Mouse (Mus musculus) hindbrain, postnatal 0 days (tissue): Measurements from ENCODE around the gene Chaf1b. TPM values are rescaled to one million over a fixed set of nuclear protein-coding genes. Genes with fewer than 3 reads are reported as not detected.

Experiments
- ATAC-seq: fragments of 200-750 bp; cut with Nextera tagmentation; 2 replicates; pipeline ENCODE4 v1.8.0; 2017; ENCODE audit warnings: mild to moderate bottlenecking, moderate TSS enrichment, moderate library complexity
- DNase-seq: peaks from one replicate; pipeline ENCODE4 v3.0.0-alpha.2; 2015; ENCODE audit warnings: low spot score
- H3K27ac ChIP-seq: fragments of 300-500 bp; sonication (generic); 2 replicates; pipeline ENCODE4 v1.5.1; 2014; ENCODE audit warnings: mild to moderate bottlenecking
- H3K27me3 ChIP-seq: fragments of 300-500 bp; sonication (generic); 2 replicates; pipeline ENCODE4 v1.6.1; 2014; ENCODE audit warnings: low read length, mixed read lengths; ENCODE audit not compliant: insufficient read depth
- H3K36me3 ChIP-seq: fragments of 300-500 bp; sonication (generic); 2 replicates; pipeline ENCODE4 v1.6.1; 2014; ENCODE audit warnings: low read length, mixed read lengths; ENCODE audit not compliant: insufficient read depth
- H3K4me1 ChIP-seq: fragments of 300-500 bp; sonication (generic); 2 replicates; pipeline ENCODE4 v1.6.1; 2014; ENCODE audit warnings: antibody characterized with exemption, low read length, mixed read lengths; ENCODE audit not compliant: insufficient read depth
- H3K4me2 ChIP-seq: fragments of 300-500 bp; sonication (generic); 2 replicates; pipeline ENCODE4 v1.6.1; 2014; ENCODE audit warnings: low read depth, mild to moderate bottlenecking, low read length, moderate library complexity, mixed read lengths
- H3K4me3 ChIP-seq: fragments of 300-500 bp; sonication (generic); 2 replicates; pipeline ENCODE4 v1.5.1; 2014; ENCODE audit warnings: low read length
- H3K9ac ChIP-seq: fragments of 300-500 bp; sonication (generic); replicated peaks from 2 replicates; pipeline ENCODE4 v1.6.1; 2014; ENCODE audit warnings: mild to moderate bottlenecking, low read length, moderate library complexity, mixed read lengths
- H3K9me3 ChIP-seq: fragments of 300-500 bp; sonication (generic); 2 replicates; pipeline ENCODE4 v1.6.1; 2016; ENCODE audit warnings: low read length, mixed read lengths
- CTCF ChIP-seq: IDR thresholded peaks from 2 replicates; pipeline ENCODE4 v1.5.1; 2016; ENCODE audit warnings: antibody characterized with exemption, control low read depth, low read depth
- WGBS: fragments of 180-500 bp; shearing (Covaris S2); extraction: QIAGEN DNeasy Blood & Tissue Kit; methylation state at CpG from one replicate; pipeline ENCODE4 v1.1.7; 2014; 5-methylcytosine and 5-hydroxymethylcytosine counted together
- polyA plus RNA-seq: library from polyadenylated mRNA; unstranded; fragments of >200 nt; fragmentation: Nextera tagmentation; extraction: Ambion mirVana; gene quantifications from 2 replicates; pipeline ENCODE4 v1.2.1, GENCODE M21; 2015
- total RNA-seq: library from RNA; depleted of rRNA; stranded (reverse); fragments of >200 nt; gene quantifications from 2 replicates; pipeline ENCODE4 v1.2.3, GENCODE M21; 2014; rRNA removed

Gene Chaf1b
- 9.3 and 11.4 TPM in 2 replicates for total RNA-seq
- polyA plus RNA-seq: 18.7 and 20.2 TPM in 2 replicates

DNA sequence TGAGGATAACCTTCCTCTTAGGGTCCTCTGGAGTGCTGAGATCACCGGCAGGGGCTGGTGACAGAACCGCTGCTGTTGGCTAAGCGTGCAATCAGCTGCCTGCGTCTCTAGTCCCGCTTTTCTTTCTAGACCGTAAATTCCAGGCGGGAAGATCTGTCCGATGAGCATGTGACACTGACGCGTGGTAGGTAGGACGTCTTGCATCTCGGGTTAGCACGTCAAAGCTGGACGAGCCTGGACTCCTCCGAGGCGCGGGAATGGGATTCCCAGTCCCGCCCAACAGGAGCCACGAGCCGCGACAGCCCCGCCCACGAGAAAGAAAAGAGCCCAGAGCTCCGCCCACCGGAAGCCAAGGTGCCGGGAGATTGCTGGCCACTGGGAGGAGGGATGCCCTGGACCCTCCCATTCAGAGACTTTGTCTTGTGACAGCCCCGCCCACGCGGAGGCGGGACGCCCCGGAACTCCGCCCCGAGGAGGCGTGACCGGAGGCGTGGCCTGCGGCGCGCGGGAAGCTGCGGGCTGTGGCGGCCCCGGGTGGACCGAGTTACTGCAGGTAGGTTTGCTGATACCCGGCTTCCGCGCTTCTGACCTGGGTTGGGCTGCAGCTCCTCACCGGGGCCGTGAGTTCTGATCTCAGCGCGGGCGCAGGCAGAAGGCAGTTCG, at the start of gene Chaf1b:
TSS of gene Chaf1b (plus strand) at position 479 of the 663 bp plus-strand sequence.
- ATAC-seq: peak; percentile 97
- Histone ChIP-seq H3K4me2 (peak within 1 kb of the TSS; percentile 78), H3K9ac (peak within 1 kb of the TSS; percentile 38), H3K27ac (no peak within 1 kb of the TSS), H3K27me3 (no peaks in the 10 kb centered on the region), H3K9me3 (no peaks in the 10 kb centered on the region), H3K4me1 (peaks cover 5% of the 10 kb centered on the region), H3K4me3 (peak within 1 kb of the TSS; percentile 60), H3K36me3 (no peaks in the 10 kb centered on the region)
- peak; percentile 31; the same call in 1 of the 2 replicates for TF ChIP-seq CTCF
- under 1% methylated on average over 51 of the region's 54 CpGs for WGBS
- peak; percentile 98 for DNase-seq

GRCm38 (mm10) chr16:93834076-93834475, 49.6 kb upstream of the Chaf1b start:
- Histone ChIP-seq H3K4me2 (peak overlapping the region; percentile 92; the same call in 1 of the 2 replicates), H3K27ac (no peak overlapping the region), H3K36me3 (no peaks in the 10 kb centered on the region), H3K4me3 (no peak overlapping the region), H3K9ac (no peak overlapping the region), H3K9me3 (no peaks in the 10 kb centered on the region), H3K4me1 (0 out of 2 replicates have a peak, but pooled peaks cover 7% of the 10 kb centered on the region), H3K27me3 (no peaks in the 10 kb centered on the region)
- DNase-seq (no peak), ATAC-seq (no peak)
- no peak for TF ChIP-seq CTCF
- 95% methylated on average over 2 of the region's 2 CpGs for WGBS

DNA sequence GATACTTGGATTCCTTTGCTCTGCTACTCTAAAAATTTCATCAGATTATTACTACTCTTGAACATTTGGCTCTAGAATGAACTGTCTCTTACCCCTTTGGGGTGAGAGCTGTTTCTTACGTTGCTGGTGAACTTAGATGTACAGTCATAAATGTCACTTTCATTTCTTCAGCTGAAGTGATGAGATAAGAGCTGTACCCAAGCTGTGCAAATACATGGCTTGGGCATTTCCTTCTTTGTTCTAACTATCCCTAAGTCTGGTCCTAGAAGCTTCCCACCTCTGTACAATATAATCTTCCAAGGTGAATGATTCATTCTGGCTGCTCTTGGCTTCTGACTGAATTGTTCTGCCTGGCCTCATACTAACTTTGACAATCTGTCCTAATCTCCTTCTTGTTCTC, 44.7 kb upstream of the Chaf1b start:
- DNase-seq (no peak), ATAC-seq (no peak)
- TF ChIP-seq CTCF: no peak
- Histone ChIP-seq H3K4me2 (no peak overlapping the region), H3K9ac (no peak overlapping the region), H3K4me3 (no peak overlapping the region), H3K27ac (no peak overlapping the region), H3K27me3 (no peaks in the 10 kb centered on the region), H3K9me3 (no peaks in the 10 kb centered on the region), H3K36me3 (no peaks in the 10 kb centered on the region), H3K4me1 (no peaks in the 10 kb centered on the region)
- WGBS: 100% methylated on average over 1 of the region's 1 CpGs

DNA sequence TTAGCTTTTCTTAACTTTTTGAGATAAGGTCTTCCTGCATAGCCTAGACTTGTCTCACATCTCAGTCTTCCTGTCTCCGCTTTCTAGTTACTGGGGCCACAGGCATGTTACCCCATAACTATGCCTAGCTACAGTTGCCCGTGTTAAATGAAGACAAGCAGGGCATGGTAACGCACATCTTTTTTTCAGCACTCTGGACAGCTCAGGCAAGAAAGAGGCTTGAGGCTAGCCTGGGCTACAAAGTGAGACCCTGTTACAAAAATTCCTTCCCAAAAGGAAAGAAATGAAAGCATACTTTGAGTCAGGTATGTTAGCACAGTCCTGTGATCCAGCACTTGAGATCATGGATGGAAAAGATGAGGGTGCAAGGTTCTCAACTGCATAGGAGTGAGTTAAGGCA, 33.2 kb upstream of the Chaf1b start:
- 98% methylated on average over 3 of the region's 3 CpGs for WGBS
- Histone ChIP-seq H3K9ac (no peak overlapping the region), H3K4me3 (no peak overlapping the region), H3K36me3 (peaks cover 40% of the 10 kb centered on the region; the same call in 1 of the 2 replicates), H3K27me3 (no peaks in the 10 kb centered on the region), H3K27ac (no peak overlapping the region), H3K4me1 (no peaks in the 10 kb centered on the region), H3K4me2 (no peak overlapping the region), H3K9me3 (no peaks in the 10 kb centered on the region)
- no peak for ATAC-seq
- no peak for TF ChIP-seq CTCF
- no peak for DNase-seq

GRCm38 (mm10) chr16:93859967-93860366, 23.7 kb upstream of the Chaf1b start:
- no peaks in the 10 kb centered on the region for H3K9me3 ChIP-seq
- no peak overlapping the region for H3K4me2 ChIP-seq
- H3K36me3 ChIP-seq: peaks cover 56% of the 10 kb centered on the region
- 86% methylated on average over 4 of the region's 4 CpGs for WGBS
- no peak for TF ChIP-seq CTCF
- no peak overlapping the region for H3K4me3 ChIP-seq
- DNase-seq (no peak), ATAC-seq (no peak)
- H3K27me3 ChIP-seq: no peaks in the 10 kb centered on the region
- no peak overlapping the region for H3K27ac ChIP-seq
- no peaks in the 10 kb centered on the region for H3K4me1 ChIP-seq
- no peak overlapping the region for H3K9ac ChIP-seq

- H3K36me3 ChIP-seq: peaks cover 59% of the 10 kb centered on the region
- H3K27ac ChIP-seq: no peak overlapping the region
- no peak for DNase-seq
- H3K27me3 ChIP-seq: no peaks in the 10 kb centered on the region
- no peaks in the 10 kb centered on the region for H3K4me1 ChIP-seq
- H3K9ac ChIP-seq: no peak overlapping the region
- H3K4me3 ChIP-seq: no peak overlapping the region
- ATAC-seq: no peak
- no peak overlapping the region for H3K4me2 ChIP-seq
- no peak for TF ChIP-seq CTCF
- no peaks in the 10 kb centered on the region for H3K9me3 ChIP-seq
These were observed 23.0 kb upstream of the Chaf1b start for GRCm38 (mm10) chr16:93860686-93861085.

- no peak for ATAC-seq
- Histone ChIP-seq H3K27ac (no peak overlapping the region), H3K36me3 (peaks cover 66% of the 10 kb centered on the region), H3K4me2 (no peak overlapping the region), H3K9me3 (no peaks in the 10 kb centered on the region), H3K27me3 (no peaks in the 10 kb centered on the region), H3K4me3 (no peak overlapping the region), H3K4me1 (no peaks in the 10 kb centered on the region), H3K9ac (no peak overlapping the region)
- no peak for DNase-seq
- TF ChIP-seq CTCF: no peak
- 92% methylated on average over 13 of the region's 13 CpGs for WGBS
These were observed 8.9 kb upstream of the Chaf1b start for GRCm38 (mm10) chr16:93874841-93875240.
